Mouse (Mus musculus) neural tube, embryonic 14.5 days (tissue): ENCODE results near the gene Ier2. TPM values are rescaled to one million over a fixed set of nuclear protein-coding genes. Genes with fewer than 3 reads are reported as not detected.

Source experiments
- ATAC-seq: fragments of 200-750 bp; cut with Nextera tagmentation; 2 replicates; pipeline ENCODE4 v1.8.0; 2017; ENCODE audit warnings: low read depth, mild to moderate bottlenecking, moderate TSS enrichment, moderate library complexity
- H3K27ac ChIP-seq: fragments of 300-500 bp; sonication (generic); 2 replicates; pipeline ENCODE4 v1.5.1; 2014; ENCODE audit warnings: low read depth, mild to moderate bottlenecking, control low read depth, low read length, moderate library complexity, mixed read lengths
- H3K27me3 ChIP-seq: fragments of 300-500 bp; sonication (generic); 2 replicates; pipeline ENCODE4 v1.6.1; 2014; ENCODE audit warnings: low read length; ENCODE audit not compliant: control insufficient read depth, insufficient read depth
- H3K36me3 ChIP-seq: fragments of 300-500 bp; sonication (generic); 2 replicates; pipeline ENCODE4 v1.6.1; 2014; ENCODE audit warnings: low read length, mixed read lengths; ENCODE audit not compliant: control insufficient read depth, insufficient read depth
- H3K4me1 ChIP-seq: fragments of 300-500 bp; sonication (generic); 2 replicates; pipeline ENCODE4 v1.6.1; 2014; ENCODE audit warnings: low read length; ENCODE audit not compliant: control insufficient read depth, insufficient read depth
- H3K4me2 ChIP-seq: fragments of 300-500 bp; sonication (generic); 2 replicates; pipeline ENCODE4 v1.6.1; 2014; ENCODE audit warnings: mild to moderate bottlenecking, low read depth, low read length, control low read depth
- H3K4me3 ChIP-seq: fragments of 300-500 bp; sonication (generic); 2 replicates; pipeline ENCODE4 v1.5.1; 2014; ENCODE audit warnings: low read depth, low read length, control low read depth, mixed read lengths
- H3K9ac ChIP-seq: fragments of 300-500 bp; sonication (generic); replicated peaks from 2 replicates; pipeline ENCODE4 v1.6.1; 2014; ENCODE audit warnings: low read depth, mild to moderate bottlenecking, control low read depth, low read length, mixed read lengths
- H3K9me3 ChIP-seq: fragments of 300-500 bp; sonication (generic); 2 replicates; pipeline ENCODE4 v1.6.1; 2016; ENCODE audit warnings: low read length; ENCODE audit not compliant: control insufficient read depth
- WGBS: fragments of 180-500 bp; shearing (Covaris S2); extraction: QIAGEN DNeasy Blood & Tissue Kit; methylation state at CpG from one replicate; pipeline ENCODE4 v1.1.7; 2014; 5-methylcytosine and 5-hydroxymethylcytosine counted together
- polyA plus RNA-seq: library from polyadenylated mRNA; unstranded; fragments of >200 nt; fragmentation: Nextera tagmentation; extraction: Ambion mirVana; gene quantifications from 2 replicates; pipeline ENCODE4 v1.2.1, GENCODE M21; 2014

The Ier2 gene
- polyA plus RNA-seq, 1 experiment from 2014 or later, result 14.4 TPM

DNA sequence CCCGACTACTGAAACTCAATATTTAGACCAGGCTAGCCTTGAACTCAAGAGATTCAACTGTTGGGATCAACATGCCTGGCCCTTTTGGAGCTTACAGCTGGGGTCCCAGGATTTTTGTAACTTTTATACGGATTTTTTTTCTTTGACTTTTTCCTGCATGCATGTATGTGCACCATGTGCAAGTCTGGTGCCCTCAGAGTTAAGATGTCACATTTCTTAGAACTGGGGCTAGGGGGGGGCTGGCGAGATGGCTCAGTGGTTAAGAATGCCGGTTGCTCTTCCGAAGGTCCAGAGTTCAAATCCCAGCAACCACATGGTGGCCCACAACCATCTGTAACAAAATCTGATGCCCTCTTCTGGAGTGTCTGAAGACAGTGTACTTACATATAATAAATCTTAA lies 37.9 kb upstream of the Ier2 start:
- WGBS, result 85% methylated on average over 5 of the region's 5 CpGs
- Histone ChIP-seq H3K27me3 (peaks cover 27% of the 10 kb centered on the region), H3K4me1 (0 out of 2 replicates have a peak, but pooled peaks cover 4% of the 10 kb centered on the region), H3K36me3 (peaks cover 26% of the 10 kb centered on the region), H3K4me3 (no peak overlapping the region), H3K9me3 (no peaks in the 10 kb centered on the region), H3K4me2 (no peak overlapping the region), H3K27ac (no peak overlapping the region), H3K9ac (no peak overlapping the region)
- ATAC-seq, result no peak

DNA sequence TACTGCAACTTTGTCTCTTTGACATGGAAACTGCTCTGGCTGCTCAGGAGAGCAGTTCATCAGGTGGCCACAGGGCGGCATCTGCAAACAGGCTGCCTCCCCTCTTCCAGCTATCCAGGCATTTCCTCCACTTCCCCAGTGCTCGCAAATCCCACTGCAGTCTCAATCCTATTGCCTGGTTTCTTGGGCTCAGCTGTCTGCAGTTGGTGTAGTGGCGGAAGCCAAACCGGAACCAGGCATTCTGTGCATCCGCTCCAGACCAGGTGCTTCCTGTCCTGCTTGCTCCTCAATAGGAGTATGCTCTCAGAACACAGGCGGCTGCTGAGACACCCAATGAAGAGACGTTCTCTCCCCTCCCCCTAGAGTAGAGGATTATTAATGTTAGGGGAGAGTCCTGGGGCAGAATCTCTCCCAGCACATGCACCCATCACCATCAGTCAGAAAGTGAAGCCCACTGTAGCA lies 37.2 kb upstream of the Ier2 start:
- no peak overlapping the region for H3K27ac ChIP-seq
- H3K4me2 ChIP-seq, result no peak overlapping the region
- H3K36me3 ChIP-seq, result peaks cover 26% of the 10 kb centered on the region
- no peaks in the 10 kb centered on the region for H3K4me1 ChIP-seq
- WGBS, result 58% methylated on average over 7 of the region's 7 CpGs
- ATAC-seq, result no peak
- H3K9ac ChIP-seq, result no peak overlapping the region
- no peak overlapping the region for H3K4me3 ChIP-seq
- H3K9me3 ChIP-seq, result no peaks in the 10 kb centered on the region
- H3K27me3 ChIP-seq, result peaks cover 26% of the 10 kb centered on the region

DNA sequence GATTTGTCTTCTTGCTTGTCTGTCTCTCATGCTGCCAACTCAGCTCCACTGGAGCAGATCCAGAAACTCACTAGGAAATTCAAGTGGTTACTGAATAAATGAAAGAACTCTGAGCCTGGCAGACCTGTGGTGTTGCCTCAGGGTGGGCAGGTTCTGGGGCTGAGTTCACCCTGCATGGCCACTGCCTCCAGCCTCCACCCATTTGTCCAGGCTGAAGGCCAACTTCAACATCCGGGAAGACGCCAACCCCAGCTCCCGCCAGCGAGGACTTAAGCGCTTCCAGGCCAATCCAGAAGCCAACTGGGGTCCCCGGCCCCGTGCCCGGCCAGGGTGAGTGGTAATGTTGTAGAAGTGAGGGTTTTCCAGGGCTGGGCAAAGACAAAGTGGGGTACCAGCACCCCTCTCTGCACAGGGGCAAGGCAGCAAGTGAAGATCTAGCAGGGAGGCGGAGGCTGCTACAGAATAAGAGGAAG lies 36.3 kb upstream of the Ier2 start:
- Histone ChIP-seq H3K36me3 (peaks cover 26% of the 10 kb centered on the region), H3K4me2 (no peak overlapping the region), H3K27me3 (peaks cover 22% of the 10 kb centered on the region), H3K27ac (no peak overlapping the region), H3K4me1 (no peaks in the 10 kb centered on the region), H3K4me3 (no peak overlapping the region), H3K9ac (no peak overlapping the region), H3K9me3 (no peaks in the 10 kb centered on the region)
- no peak for ATAC-seq
- WGBS, result 89% methylated on average over 9 of the region's 9 CpGs

DNA sequence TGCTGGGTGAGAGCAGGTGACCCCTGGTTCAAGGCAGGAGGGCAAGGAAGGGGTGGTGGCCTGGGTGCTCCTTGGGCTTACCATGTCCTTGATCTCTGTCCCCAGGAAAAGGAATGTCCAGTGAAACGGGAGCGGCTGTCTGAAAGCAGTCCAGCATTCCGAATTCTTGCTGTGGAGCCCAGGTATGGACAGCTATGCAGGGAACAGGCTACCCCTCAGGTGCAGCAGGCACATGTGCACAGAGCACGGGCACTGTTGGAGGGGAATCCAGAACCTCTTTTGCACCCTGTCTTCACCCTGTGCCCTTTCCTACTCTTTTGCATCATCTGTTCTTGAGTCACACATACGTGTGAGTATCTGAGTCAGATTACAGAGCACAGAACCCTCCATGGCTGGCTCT lies 35.6 kb upstream of the Ier2 start:
- Histone ChIP-seq H3K4me3 (no peak overlapping the region), H3K36me3 (peaks cover 28% of the 10 kb centered on the region), H3K4me1 (no peaks in the 10 kb centered on the region), H3K9ac (no peak overlapping the region), H3K9me3 (no peaks in the 10 kb centered on the region), H3K27me3 (peaks cover 18% of the 10 kb centered on the region), H3K4me2 (no peak overlapping the region), H3K27ac (no peak overlapping the region)
- no peak for ATAC-seq
- 94% methylated on average over 5 of the region's 5 CpGs for WGBS

DNA sequence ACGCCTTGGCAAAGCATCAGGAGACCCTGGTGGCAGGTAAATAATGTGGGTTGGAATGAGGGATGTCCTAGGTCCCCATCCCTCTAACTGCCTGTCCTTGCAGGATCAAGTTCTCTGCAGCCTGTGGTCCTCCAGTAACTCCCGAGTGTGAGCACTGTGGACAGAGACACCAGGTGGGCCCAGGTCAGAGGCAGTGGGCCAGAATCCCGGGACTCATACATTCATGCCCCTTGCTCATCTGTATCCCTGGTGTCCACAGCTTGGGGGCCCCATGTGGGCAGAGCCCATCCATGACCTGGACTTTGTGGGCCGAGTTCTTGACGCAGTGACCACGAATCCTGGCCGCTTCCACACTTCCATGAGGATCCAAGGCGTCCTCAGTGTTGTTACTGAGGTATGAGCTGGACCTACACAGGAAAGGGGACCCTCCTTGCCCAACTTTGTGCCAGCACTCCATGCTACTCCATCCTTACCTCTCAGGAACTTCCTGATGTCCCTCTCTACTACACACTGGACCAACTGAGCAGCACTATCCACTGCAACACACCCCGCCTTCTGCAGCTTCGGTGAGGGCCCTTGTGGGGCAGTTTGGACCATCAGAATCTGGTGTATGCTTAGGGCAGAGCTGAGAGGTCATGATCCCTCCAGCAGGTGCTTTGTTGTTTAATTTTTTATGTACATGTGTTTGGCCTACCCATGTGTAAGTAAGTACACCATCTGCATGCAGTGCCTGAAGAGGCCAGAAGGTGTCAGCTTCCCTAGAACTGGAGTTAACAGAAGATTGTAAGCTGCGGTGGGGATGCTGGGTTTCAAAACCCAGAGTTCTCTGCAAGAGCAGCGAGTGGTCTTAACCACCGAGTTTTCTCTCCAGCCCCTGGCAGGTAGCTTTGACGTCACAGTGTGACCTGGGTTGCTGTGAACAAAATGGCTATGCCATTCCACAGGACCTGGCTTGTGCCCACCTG lies 34.8 kb upstream of the Ier2 start:
- H3K9me3 ChIP-seq, result no peaks in the 10 kb centered on the region
- H3K9ac ChIP-seq, result no peak overlapping the region
- H3K4me3 ChIP-seq, result no peak overlapping the region
- no peak overlapping the region for H3K27ac ChIP-seq
- ATAC-seq, result 0 out of 2 replicates have a peak, but pooled peaks have one; percentile 6
- H3K27me3 ChIP-seq, result peaks cover 10% of the 10 kb centered on the region
- H3K4me1 ChIP-seq, result no peaks in the 10 kb centered on the region
- 91% methylated on average over 14 of the region's 14 CpGs for WGBS
- no peak overlapping the region for H3K4me2 ChIP-seq
- peaks cover 30% of the 10 kb centered on the region for H3K36me3 ChIP-seq

DNA sequence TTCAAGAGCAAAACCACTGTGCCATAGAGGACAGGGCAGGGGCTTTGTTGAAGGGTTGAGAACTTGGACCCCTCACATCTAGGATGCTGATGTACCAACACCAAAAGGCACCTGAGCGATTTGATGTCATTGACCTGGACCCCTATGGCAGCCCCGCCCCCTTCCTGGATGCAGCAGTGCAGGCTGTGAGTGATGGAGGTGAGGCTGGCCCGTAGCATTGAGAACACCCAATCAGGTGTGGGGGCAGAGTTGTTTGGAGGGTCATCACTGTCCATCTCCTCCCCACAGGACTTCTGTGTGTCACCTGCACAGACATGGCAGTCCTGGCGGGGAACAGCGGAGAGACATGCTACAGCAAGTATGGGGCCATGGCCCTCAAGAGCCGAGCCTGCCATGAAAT lies 32.5 kb upstream of the Ier2 start:
- 99% methylated on average over 6 of the region's 6 CpGs for WGBS
- ATAC-seq, result no peak

DNA sequence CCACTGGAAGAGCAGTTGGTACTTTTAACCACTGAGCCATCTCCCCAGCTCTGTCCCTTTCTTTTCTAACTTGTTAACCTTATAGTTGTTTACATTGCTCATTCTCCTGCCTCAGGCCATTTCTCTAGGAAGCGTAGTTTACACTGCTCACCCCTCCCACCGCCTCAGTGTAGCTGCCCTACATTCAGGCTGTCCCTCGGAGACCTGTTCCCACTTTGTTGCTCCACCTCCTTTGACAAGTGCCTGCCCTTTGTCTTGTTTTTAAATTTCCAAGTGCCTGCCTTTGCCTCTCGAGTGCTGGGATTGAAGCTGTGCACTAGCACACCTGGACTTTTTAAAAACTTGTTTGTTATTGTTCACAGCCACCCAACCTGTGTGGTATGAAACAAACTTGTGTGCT lies 30.7 kb upstream of the Ier2 start:
- peaks cover 11% of the 10 kb centered on the region; the same call in 1 of the 2 replicates for H3K4me1 ChIP-seq
- H3K27ac ChIP-seq, result no peak overlapping the region
- no peak for ATAC-seq
- no peaks in the 10 kb centered on the region for H3K9me3 ChIP-seq
- no peak overlapping the region for H3K9ac ChIP-seq
- WGBS, result 81% methylated on average over 4 of the region's 4 CpGs
- no peak overlapping the region for H3K4me3 ChIP-seq
- no peaks in the 10 kb centered on the region for H3K27me3 ChIP-seq
- H3K36me3 ChIP-seq, result peaks cover 23% of the 10 kb centered on the region
- H3K4me2 ChIP-seq, result no peak overlapping the region

More for the DNA sequence above, 32.5 kb upstream of the Ier2 start:
- Histone ChIP-seq H3K4me3 (no peak overlapping the region), H3K27me3 (no peaks in the 10 kb centered on the region), H3K9me3 (no peaks in the 10 kb centered on the region), H3K4me1 (peaks cover 1% of the 10 kb centered on the region; the same call in 1 of the 2 replicates), H3K27ac (no peak overlapping the region), H3K36me3 (peaks cover 30% of the 10 kb centered on the region), H3K9ac (no peak overlapping the region), H3K4me2 (no peak overlapping the region)

DNA sequence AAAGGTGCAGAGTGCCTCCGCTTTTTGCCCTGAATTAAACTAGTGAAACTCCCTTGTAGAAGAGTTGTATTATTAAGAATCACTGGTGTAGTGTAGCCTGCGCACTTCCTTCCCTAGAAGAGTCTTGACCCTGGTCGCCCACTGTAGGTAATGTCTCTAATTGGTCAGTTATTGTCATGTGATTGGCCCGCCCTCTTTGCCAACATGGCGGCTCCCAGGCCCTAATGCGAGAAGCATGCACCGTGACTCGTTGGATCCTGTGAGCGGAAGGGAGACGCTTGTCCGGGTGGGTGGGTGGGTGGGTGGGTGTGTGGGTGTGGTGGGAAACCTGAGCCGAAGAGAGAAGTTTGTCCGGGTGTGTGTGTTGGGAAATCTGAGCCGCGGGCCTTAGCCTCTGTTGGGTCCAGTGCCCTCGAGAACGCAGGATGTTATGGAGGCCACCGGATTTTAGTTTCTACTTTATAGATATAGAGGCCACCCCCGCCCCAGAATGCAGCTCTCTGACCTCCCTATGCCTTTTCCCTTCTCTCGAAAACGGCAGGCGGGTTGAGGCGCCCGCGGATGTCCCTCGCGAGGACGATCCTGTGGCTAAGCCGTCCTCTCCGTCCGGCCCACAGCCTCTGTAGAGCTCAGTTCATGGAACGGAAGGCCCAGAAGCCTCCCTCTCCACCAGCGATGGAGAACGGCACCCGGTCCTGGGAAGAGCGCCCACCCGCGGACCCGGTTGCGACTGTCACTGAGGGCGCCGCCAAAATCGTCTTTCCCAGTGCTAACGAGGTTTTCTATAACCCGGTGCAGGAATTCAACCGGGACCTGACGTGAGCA lies 26.7 kb upstream of the Ier2 start:
- peaks cover 38% of the 10 kb centered on the region for H3K4me1 ChIP-seq
- no peaks in the 10 kb centered on the region; the same call in 1 of the 2 replicates for H3K27me3 ChIP-seq
- WGBS, result 1% methylated on average over 47 of the region's 47 CpGs
- no peaks in the 10 kb centered on the region for H3K9me3 ChIP-seq
- peak overlapping the region; percentile 58 for H3K9ac ChIP-seq
- peaks cover 4% of the 10 kb centered on the region; the same call in 1 of the 2 replicates for H3K36me3 ChIP-seq
- 0 out of 2 replicates have a peak overlapping the region, but pooled peaks have one; percentile 16 for H3K27ac ChIP-seq
- peak overlapping the region; percentile 53 for H3K4me3 ChIP-seq
- peak overlapping the region; percentile 87 for H3K4me2 ChIP-seq
- ATAC-seq, result peak; percentile 88
